Mouse (Mus musculus) stomach, postnatal 0 days (tissue): ENCODE results near the gene Zfp93. TPM values are rescaled to one million over a fixed set of nuclear protein-coding genes. Genes with fewer than 3 reads are reported as not detected.

ENCODE experiments used
- ATAC-seq: fragments of 200-750 bp; cut with Nextera tagmentation; 2 replicates; pipeline ENCODE4 v1.8.0; 2017; ENCODE audit not compliant: low FRiP score, low TSS enrichment
- DNase-seq: peaks from one replicate; pipeline ENCODE4 v3.0.0-alpha.2; 2016; ENCODE audit warnings: low spot score
- H3K27ac ChIP-seq: fragments of 300-500 bp; sonication (generic); replicated peaks from 2 replicates; pipeline ENCODE4 v1.5.1; 2014; ENCODE audit warnings: mild to moderate bottlenecking, control low read depth
- H3K27me3 ChIP-seq: fragments of 300-500 bp; sonication (generic); 2 replicates; pipeline ENCODE4 v1.6.1; 2014; ENCODE audit warnings: low read length; ENCODE audit not compliant: control insufficient read depth, insufficient read depth
- H3K36me3 ChIP-seq: fragments of 300-500 bp; sonication (generic); 2 replicates; pipeline ENCODE4 v1.6.1; 2014; ENCODE audit warnings: low read length, mixed read lengths; ENCODE audit not compliant: control insufficient read depth, insufficient read depth
- H3K4me1 ChIP-seq: fragments of 300-500 bp; sonication (generic); replicated peaks from 2 replicates; pipeline ENCODE4 v1.6.1; 2014; ENCODE audit warnings: antibody characterized with exemption; ENCODE audit not compliant: control insufficient read depth, insufficient read depth
- H3K4me2 ChIP-seq: fragments of 300-500 bp; sonication (generic); replicated peaks from 2 replicates; pipeline ENCODE4 v1.6.1; 2014; ENCODE audit warnings: low read depth, mild to moderate bottlenecking, control low read depth, moderate library complexity
- H3K4me3 ChIP-seq: fragments of 300-500 bp; sonication (generic); 2 replicates; pipeline ENCODE4 v1.5.1; 2014; ENCODE audit warnings: low read depth, low read length, control low read depth
- H3K9ac ChIP-seq: fragments of 300-500 bp; sonication (generic); 2 replicates; pipeline ENCODE4 v1.6.1; 2014; ENCODE audit warnings: mild to moderate bottlenecking, low read length, control low read depth, mixed read lengths
- H3K9me3 ChIP-seq: fragments of 300-500 bp; sonication (generic); 2 replicates; pipeline ENCODE4 v1.6.1; 2016; ENCODE audit warnings: low read length; ENCODE audit not compliant: control insufficient read depth
- CTCF ChIP-seq: IDR thresholded peaks from 2 replicates; pipeline ENCODE4 v1.5.1; 2016; ENCODE audit warnings: antibody characterized with exemption, low read depth, mild to moderate bottlenecking, moderate library complexity
- EP300 ChIP-seq: optimal IDR thresholded peaks from 2 replicates; pipeline ENCODE3; 2016; ENCODE audit warnings: antibody characterized with exemption
- whole genome bisulfite sequencing: fragments of 180-500 bp; shearing (Covaris S2); extraction: QIAGEN DNeasy Blood & Tissue Kit; methylation state at CpG from one replicate; pipeline ENCODE4 v1.1.7; 2014; 5-methylcytosine and 5-hydroxymethylcytosine counted together
- polyA plus RNA-seq: library from polyadenylated mRNA; unstranded; fragments of >200 nt; fragmentation: Nextera tagmentation; extraction: Ambion mirVana; gene quantifications from 2 replicates; pipeline ENCODE4 v1.2.1, GENCODE M21; 2015

Zfp93 gene
- polyA plus RNA-seq, 1 experiment from 2014 or later: 4.3 TPM

- ATAC-seq: no peak
- 52% methylated on average over 6 of the region's 6 CpGs for WGBS
- no peaks in the 10 kb centered on the region for H3K27me3 ChIP-seq
Measured at GRCm38 (mm10) chr7:24318942-24319341, 48.7 kb downstream of the Zfp93 start.

DNA sequence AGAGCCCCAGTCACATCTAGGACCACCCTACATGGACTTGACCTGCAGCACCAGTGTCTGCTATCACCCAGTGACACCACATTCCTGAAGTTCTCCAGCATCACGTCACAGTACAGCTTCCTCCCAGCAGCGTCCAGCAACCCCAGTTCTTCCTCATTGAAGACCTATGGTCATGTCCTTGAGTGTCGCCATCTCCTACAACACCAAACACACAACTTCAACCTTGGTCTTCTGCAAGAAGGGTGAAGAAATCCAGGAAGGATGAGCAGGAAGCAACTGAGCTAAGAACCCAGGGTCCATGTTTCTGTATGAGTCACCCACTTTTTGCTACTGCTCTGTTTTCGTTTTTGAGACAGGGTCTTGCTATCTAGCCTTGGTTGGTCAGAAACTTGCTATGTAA lies 52.4 kb downstream of the Zfp93 start:
- no peak overlapping the region for H3K4me2 ChIP-seq
- H3K27me3 ChIP-seq: no peaks in the 10 kb centered on the region
- no peak overlapping the region for H3K27ac ChIP-seq
- 0 out of 2 replicates have a peak, but pooled peaks cover 2% of the 10 kb centered on the region for H3K9me3 ChIP-seq
- DNase-seq: no peak
- H3K4me3 ChIP-seq: no peak overlapping the region
- no peak for ATAC-seq
- H3K9ac ChIP-seq: no peak overlapping the region
- no peak for TF ChIP-seq EP300
- TF ChIP-seq CTCF: no peak
- no peaks in the 10 kb centered on the region for H3K36me3 ChIP-seq
- H3K4me1 ChIP-seq: no peaks in the 10 kb centered on the region
- WGBS: 74% methylated on average over 4 of the region's 4 CpGs

More at GRCm38 (mm10) chr7:24318942-24319341, 48.7 kb downstream of the Zfp93 start:
- DNase-seq: no peak
- Histone ChIP-seq H3K4me1 (no peaks in the 10 kb centered on the region), H3K4me3 (no peak overlapping the region), H3K4me2 (no peak overlapping the region), H3K36me3 (no peaks in the 10 kb centered on the region), H3K27ac (no peak overlapping the region), H3K9me3 (no peaks in the 10 kb centered on the region), H3K9ac (no peak overlapping the region)
- no peak for TF ChIP-seq EP300
- TF ChIP-seq CTCF: no peak

GRCm38 (mm10) chr7:24325197-24325596 lies 55.0 kb downstream of the Zfp93 start:
- Histone ChIP-seq H3K27me3 (no peaks in the 10 kb centered on the region), H3K36me3 (no peaks in the 10 kb centered on the region), H3K4me1 (no peaks in the 10 kb centered on the region), H3K4me2 (peak overlapping the region; percentile 41; the same call in 1 of the 2 replicates), H3K4me3 (no peak overlapping the region), H3K9ac (no peak overlapping the region), H3K9me3 (0 out of 2 replicates have a peak, but pooled peaks cover 2% of the 10 kb centered on the region), H3K27ac (no peak overlapping the region)
- DNase-seq (no peak), ATAC-seq (no peak)
- no peak for TF ChIP-seq EP300
- 86% methylated on average over 6 of the region's 6 CpGs for WGBS

- no peak overlapping the region for H3K9ac ChIP-seq
- TF ChIP-seq EP300 (no peak), CTCF (peak; percentile 18; the same call in 1 of the 2 replicates)
- H3K36me3 ChIP-seq: no peaks in the 10 kb centered on the region
- no peak overlapping the region for H3K27ac ChIP-seq
- H3K27me3 ChIP-seq: no peaks in the 10 kb centered on the region
- WGBS: 12% methylated on average over 13 of the region's 13 CpGs
- H3K4me1 ChIP-seq: no peaks in the 10 kb centered on the region
- ATAC-seq (no peak), DNase-seq (peak; percentile 32)
- 0 out of 2 replicates have a peak, but pooled peaks cover 2% of the 10 kb centered on the region for H3K9me3 ChIP-seq
- H3K4me3 ChIP-seq: peak overlapping the region; percentile 22
- peak overlapping the region; percentile 41 for H3K4me2 ChIP-seq
Measured at GRCm38 (mm10) chr7:24325675-24326128, 55.5 kb downstream of the Zfp93 start.

GRCm38 (mm10) chr7:24326273-24327135 lies 56.3 kb downstream of the Zfp93 start:
- no peak for TF ChIP-seq EP300
- no peak for TF ChIP-seq CTCF
- Histone ChIP-seq H3K4me3 (peak overlapping the region; percentile 22), H3K9ac (no peak overlapping the region), H3K4me2 (peak overlapping the region; percentile 41), H3K9me3 (0 out of 2 replicates have a peak, but pooled peaks cover 2% of the 10 kb centered on the region), H3K36me3 (no peaks in the 10 kb centered on the region), H3K27me3 (no peaks in the 10 kb centered on the region), H3K27ac (no peak overlapping the region), H3K4me1 (no peaks in the 10 kb centered on the region)
- no peak for ATAC-seq
- no peak for DNase-seq
- WGBS: 55% methylated on average over 20 of the region's 20 CpGs

Other genes with a start within 250 kb of the Zfp93 start
- 0.01 TPM in 1 of 2 replicates, not detected in the other for gene Vmn1r183, start 217.2 kb upstream of the Zfp93 start, polyA plus RNA-seq
- gene Zfp180, start 188.5 kb upstream of the Zfp93 start, polyA plus RNA-seq: 6.7 and 7.1 TPM in 2 replicates
- 2.2 and 3.4 TPM in 2 replicates for gene Zfp112, start 158.1 kb upstream of the Zfp93 start, polyA plus RNA-seq
- 8.3 TPM in 2 replicates for gene Zfp235, start 136.3 kb upstream of the Zfp93 start, polyA plus RNA-seq
- gene Zfp114, start 95.4 kb upstream of the Zfp93 start, polyA plus RNA-seq: 1.2 and 1.4 TPM in 2 replicates
- gene Zfp111, start 59.0 kb upstream of the Zfp93 start, polyA plus RNA-seq: 3.4 and 4.0 TPM in 2 replicates
- gene Zfp109, start 32.9 kb upstream of the Zfp93 start, polyA plus RNA-seq: 1.4 and 1.6 TPM in 2 replicates
- 1.8 and 1.9 TPM in 2 replicates for gene Zfp108, start 15.6 kb upstream of the Zfp93 start, polyA plus RNA-seq
- gene Zfp61, start 30.8 kb downstream of the Zfp93 start, polyA plus RNA-seq: 12.9 and 13.8 TPM in 2 replicates
- 4.8 and 5.5 TPM in 2 replicates for gene Zfp94, start 46.2 kb downstream of the Zfp93 start, polyA plus RNA-seq
- 0.15 and 0.42 TPM in 2 replicates for gene Tescl, start 63.5 kb downstream of the Zfp93 start, polyA plus RNA-seq
- gene Lypd5, start 78.8 kb downstream of the Zfp93 start, polyA plus RNA-seq: 196 and 201 TPM in 2 replicates
- gene Kcnn4, start 99.8 kb downstream of the Zfp93 start, polyA plus RNA-seq: 15.5 and 17.0 TPM in 2 replicates
- 14.1 and 14.4 TPM in 2 replicates for gene Smg9, start 129.2 kb downstream of the Zfp93 start, polyA plus RNA-seq
- 0.05 and 0.10 TPM in 2 replicates for gene Irgc1, start 181.9 kb downstream of the Zfp93 start, polyA plus RNA-seq
- gene Plaur, start 192.1 kb downstream of the Zfp93 start, polyA plus RNA-seq: 26.8 and 28.8 TPM in 2 replicates
- gene Cadm4, start 211.6 kb downstream of the Zfp93 start, polyA plus RNA-seq: 3.4 and 4.5 TPM in 2 replicates
- 13.6 and 15.8 TPM in 2 replicates for gene Zfp428, start 236.6 kb downstream of the Zfp93 start, polyA plus RNA-seq
- 0.07 and 0.10 TPM in 2 replicates for gene AC161166.1, start 242.0 kb downstream of the Zfp93 start, polyA plus RNA-seq